Mouse (Mus musculus) thymus, postnatal 4 days (tissue): Measurements from ENCODE around the gene Spats1.
"Not testable (repeated sequence)": the region's sequence is repeated elsewhere in the genome, so short reads cannot be mapped to it uniquely, and the experiment has no call there.

Experiments
- DNase-seq: peaks from one replicate; pipeline ENCODE4 v3.0.0; 2021

Gene Spats1

GRCm38 (mm10) chr17:45488321-45489254 is 13.4 kb upstream of the Spats1 start:
- peak; percentile 77 for DNase-seq

DNA sequence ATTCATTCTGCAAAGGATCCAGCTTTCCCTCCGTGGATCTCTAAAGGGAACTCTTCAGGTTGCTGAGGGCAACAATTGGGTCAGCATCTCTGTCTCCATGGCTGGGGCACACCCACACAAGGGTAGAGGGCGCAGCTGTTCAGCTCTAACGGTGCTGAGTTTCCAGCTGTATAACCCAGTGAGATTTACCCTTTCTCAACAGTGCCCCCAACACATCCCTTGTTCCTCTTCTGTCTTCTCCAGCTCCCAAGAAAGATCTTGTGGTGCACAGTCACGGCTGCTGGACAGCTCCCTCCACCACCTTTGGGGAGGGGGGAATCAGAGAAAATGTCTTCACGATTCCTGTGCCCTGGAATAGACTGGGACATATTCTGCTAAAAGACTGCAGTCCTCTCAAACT is 12.0 kb upstream of the Spats1 start:
- peak; percentile 80 for DNase-seq

DNA sequence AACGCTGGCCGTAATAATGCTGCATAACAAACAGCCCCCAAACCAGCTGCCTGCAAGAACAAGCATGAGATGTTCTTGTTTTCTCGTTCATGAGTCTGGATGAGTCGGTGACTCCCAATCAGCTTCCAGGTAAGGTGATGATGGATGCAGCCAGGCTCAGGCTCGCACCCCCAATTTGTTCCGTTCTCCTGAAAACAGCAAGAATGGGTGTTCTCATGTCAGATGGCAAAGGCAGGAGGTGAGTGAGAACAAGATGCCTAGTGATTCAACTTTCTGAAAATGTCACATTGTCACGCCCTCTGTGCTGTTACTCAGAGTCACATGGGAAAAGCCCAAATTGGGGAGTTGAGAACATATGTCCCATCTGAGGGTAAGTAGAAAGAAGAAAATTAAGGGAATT is 10.4 kb upstream of the Spats1 start:
- no peak for DNase-seq

DNA sequence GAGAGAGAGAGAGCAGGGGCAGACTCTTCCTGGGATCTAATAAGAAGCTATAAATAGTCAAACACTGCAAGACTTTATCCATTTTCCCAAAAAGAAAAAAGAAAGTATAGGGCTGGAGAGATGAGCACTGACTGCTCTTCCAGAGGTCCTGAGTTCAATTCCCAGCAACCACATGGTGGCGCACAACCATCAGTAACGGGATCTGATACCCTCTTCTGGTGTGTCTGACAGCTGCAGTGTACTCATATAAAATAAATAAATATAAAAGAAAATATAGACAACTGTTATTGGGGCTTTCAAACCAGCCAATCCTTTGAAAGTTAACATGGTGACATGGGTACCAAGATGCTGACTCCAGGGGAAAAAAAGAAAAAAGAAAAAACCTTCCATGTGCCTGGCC is 5.2 kb upstream of the Spats1 start:
- peak; percentile 80 for DNase-seq

GRCm38 (mm10) chr17:45478234-45478825 is 3.1 kb upstream of the Spats1 start:
- DNase-seq = peak; percentile 95

DNA sequence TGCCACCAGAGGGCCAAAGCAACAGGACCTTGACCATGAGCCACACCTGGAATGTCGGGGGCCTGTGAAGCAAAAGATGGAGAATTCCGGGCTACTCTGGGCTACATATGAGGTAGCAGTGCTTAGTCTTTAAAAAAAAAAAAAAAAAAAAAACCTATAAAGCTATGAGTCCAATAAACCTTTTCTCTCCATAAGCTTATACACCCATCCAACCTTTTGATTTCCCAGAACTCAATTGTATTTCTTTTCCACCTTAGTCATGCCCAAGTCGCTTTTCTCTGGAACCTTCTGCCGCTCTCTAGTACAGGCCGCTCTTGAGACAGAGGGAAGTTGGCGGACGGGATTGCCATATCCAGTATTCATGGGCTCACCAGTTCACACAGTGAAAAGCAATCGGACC is 1.1 kb downstream of the Spats1 start:
- no peak for DNase-seq

DNA sequence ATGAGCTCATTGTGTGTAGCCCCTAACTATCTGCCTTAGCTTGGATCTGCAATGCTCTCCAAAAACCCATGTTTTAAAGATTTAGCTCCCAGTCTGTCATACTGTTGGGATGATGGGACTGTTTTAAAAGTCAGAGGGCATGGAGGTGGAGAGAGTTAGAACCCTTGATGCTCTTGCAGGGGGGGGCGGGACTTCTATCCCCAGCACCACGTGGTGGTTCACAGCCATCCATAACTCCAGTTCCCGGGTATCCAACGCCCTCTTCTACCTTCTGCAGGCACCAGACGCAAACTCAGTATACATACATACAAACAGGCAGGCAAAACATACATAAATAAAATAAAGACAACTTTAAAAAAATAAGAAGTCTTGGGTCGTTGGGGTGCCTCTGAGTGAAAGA is 1.5 kb downstream of the Spats1 start:
- DNase-seq = no peak

DNA sequence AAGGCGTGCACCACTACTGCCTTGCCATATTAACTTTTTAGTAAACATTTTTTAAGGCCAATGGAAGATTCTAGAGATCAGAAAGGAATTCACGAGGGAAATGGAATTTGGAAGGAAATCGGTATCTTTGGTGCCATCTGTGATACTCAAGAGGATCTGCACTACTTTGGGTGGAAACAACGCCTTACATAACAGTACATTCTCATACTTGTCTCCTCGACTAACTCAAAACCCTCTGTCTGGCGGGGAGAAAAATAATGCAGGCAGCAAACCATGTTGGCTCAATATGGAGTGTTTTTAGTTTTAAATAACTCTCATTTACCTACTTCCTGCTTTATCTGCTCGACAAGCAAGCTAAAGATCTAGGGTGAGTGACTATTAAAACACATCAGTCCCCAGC is 4.5 kb downstream of the Spats1 start:
- no peak for DNase-seq

DNA sequence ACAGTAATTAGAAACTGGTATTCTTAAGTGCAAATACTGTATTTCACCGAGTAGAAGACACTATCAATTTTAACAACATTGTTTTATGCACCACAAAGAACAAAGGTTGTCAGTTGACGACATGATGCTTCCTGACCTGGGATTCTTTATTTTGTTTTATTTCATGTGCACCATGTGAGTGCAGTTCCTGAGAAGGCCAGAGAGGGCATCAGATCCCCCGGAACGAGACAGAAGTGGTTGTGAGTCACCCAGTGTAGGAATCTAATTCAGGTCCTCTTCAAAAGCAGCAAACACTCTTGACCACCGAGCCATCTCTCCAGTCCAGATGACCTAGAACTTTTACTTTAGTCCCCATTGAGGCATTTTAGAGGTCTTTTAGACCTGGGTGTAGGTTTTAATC is 6.9 kb downstream of the Spats1 start:
- DNase-seq = no peak

- no peak for DNase-seq
Measured at GRCm38 (mm10) chr17:45466701-45467100, 8.5 kb downstream of the Spats1 start.

GRCm38 (mm10) chr17:45464255-45464654 is 11.0 kb downstream of the Spats1 start:
- no peak for DNase-seq

DNA sequence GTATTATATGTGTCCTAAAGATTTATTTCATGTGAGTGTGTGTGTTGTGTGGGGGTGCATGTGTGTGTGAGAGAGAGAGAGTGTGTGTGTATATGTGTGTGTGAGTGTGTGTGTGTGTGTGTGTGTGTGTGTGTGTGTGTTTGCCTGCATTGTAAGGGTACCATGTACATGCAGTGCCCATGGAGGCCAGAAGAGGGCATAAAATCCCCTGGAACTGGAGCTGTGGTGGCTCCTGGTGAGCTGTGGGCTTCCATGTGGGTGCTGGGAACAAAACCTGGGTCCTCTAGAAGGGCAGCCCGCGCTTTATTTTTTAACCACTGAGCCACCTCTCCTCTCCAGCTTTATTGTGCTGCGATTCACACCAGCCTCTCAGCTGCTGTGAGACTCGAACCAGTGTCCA is 12.7 kb downstream of the Spats1 start:
- DNase-seq = peak; percentile 40

DNA sequence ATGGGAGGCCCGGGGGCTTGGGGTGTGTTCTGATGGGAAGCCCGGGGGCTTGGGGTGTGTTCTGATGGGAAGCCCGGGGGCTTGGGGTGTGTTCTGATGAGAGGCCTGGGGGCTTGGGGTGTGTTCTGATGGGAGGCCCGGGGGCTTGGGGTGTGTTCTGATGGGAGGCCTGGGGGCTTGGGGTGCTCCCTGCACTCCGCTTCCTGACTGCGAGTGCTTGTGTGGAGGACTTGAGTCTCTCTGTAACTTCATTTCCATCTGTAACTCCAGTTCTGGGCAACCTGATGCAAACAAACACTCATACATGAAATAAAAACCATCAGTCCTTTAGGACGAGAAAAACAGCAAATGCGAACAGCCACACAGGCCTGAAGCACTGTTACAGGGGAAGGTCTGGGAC is 16.2 kb downstream of the Spats1 start:
- DNase-seq = no peak

DNA sequence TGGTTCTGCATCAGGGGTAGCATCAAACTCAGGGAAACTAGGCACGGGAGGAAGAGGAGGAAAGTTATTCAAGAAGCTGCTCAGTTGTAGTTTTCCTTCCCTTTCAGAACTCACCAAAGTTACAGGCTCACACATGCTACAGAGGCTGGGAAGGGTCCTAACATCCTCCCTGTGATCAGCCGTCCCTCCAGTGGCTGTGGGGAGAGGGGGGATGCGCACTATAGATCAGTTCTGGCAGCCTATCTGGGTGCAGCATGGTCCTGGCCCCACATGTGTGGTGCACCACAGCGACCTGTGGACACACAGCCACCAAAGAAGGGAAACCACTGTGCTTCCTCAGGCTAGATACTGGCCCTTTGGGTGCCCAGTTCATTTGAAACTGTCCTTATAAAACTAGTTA is 16.7 kb downstream of the Spats1 start:
- DNase-seq = no peak

- DNase-seq = peak; percentile 41
Measured at GRCm38 (mm10) chr17:45457487-45457886, 17.7 kb downstream of the Spats1 start.

DNA sequence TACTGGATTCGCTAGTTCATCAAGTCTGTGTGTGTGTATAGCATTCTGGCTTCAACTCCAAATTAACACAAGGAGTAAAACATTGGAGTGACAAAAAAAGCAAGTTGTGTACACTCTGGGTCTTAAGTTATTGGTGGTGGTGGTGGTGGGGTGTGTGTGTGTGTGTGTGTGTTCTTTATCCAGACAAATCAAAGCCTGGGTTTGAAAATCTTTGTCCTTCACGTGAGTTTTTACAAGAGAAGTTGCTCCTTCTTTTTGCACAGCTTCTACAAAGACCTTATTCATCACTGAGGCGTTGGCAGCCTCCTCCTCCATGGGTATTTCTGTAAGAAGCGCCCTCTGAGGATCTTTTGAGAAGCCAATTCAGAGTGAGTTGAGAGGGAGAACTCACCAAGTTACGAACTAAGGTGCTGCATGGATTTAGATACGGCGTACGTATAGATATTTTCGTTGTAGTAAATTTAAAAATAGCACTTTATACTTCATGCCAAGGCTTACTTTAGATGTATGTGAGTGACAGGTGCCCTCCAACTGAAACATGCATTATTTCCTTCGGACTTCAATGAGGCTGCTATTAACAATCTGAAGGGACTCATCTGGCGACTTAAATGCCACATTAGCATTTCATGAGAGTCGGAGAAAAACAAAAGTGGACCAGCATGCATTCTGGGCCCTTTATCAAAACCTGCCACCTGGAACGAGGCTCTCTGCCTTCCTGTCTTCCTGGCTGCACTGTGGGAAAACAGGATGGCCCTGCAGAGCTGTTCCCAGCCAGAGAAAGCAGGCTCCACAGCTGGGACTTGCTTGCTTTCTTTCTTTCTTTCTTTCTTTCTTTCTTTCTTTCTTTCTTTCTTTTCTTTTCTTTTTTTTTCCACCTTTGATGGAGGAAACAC is 18.7 kb downstream of the Spats1 start:
- DNase-seq = no peak

DNA sequence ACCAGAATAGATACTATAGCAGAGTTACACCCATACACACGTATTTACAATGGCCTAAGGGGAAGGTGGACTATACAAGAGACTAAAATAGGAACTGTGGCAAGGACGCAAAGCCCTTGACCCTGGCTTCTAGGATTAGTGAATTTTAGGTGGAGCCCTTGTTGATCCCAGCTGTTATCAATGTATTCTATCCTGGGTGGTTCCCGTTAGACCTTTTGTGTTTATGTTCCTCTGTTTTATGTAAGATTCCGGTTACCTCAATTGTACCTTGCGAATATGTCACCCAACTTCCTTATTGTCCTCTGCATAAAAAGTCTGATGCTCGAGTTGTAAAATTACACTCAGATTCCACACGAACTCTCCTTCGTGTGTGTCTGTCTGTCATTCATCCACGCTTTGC is 19.4 kb downstream of the Spats1 start:
- not testable (repeated sequence) for DNase-seq

GRCm38 (mm10) chr17:45454794-45455193 is 20.4 kb downstream of the Spats1 start:
- DNase-seq = no peak

GRCm38 (mm10) chr17:45452271-45452670 is 22.9 kb downstream of the Spats1 start:
- no peak for DNase-seq

GRCm38 (mm10) chr17:45450153-45450552 is 25.1 kb downstream of the Spats1 start:
- no peak for DNase-seq

GRCm38 (mm10) chr17:45449586-45449985 is 25.6 kb downstream of the Spats1 start:
- no peak for DNase-seq

DNA sequence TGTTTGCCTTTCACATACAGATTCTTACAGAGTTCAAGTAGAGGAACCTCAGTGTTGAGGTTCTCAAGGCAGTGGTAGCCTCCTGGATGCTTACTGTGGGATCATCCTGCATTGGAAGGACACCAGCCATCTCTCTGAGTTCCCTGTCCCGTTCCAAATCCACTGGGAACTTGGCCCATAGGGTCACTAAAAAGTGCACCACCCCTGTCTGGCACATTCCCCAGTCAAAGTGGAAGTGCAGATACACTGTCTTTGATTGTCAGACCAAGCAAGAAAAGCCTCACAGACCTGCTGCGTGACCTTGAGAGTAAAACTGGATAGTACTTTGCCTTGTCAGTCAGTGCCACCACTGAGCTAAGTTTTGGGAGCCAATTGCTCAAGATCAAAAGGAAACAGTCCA is 28.2 kb downstream of the Spats1 start:
- no peak for DNase-seq

DNA sequence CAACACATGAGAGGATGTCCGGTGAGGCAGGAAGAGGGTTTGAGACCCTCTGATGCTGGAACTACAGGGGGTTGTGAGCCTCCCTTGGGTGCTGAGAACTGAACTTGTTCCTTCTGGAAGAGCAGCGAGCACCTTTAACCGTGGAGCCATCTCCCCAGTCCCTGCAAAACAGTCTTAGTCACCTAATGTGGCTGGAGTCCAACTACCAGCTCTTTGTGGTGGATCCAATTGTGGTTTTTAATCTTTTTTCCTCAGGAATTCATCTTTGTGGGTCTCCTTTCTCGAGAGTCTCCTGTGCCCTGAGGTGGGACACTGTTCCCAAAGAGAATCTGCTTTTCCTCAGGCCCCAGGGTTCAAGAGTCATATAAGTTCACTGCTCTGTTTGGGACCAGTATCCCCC is 29.3 kb downstream of the Spats1 start:
- no peak for DNase-seq

- DNase-seq = no peak
Measured at GRCm38 (mm10) chr17:45434262-45434590, 41.0 kb downstream of the Spats1 start.
